Mouse (Mus musculus) ovary, postnatal 10 days (tissue): ENCODE measurements around the gene Prdx4.
"Not testable (repeated sequence)": the region's sequence is repeated elsewhere in the genome, so short reads cannot be mapped to it uniquely, and the experiment has no call there.

ENCODE experiments used
- DNase-seq: peaks from one replicate; pipeline ENCODE4 v3.0.0; 2022; ENCODE audit warnings: low spot score

Prdx4 gene

GRCm38 (mm10) chrX:155340654-155341053 lies at the start of gene Prdx4:
Prdx4 (minus strand) TSS chrX:155340754.
- no peak for DNase-seq

GRCm38 (mm10) chrX:155376538-155376937 lies 36.0 kb upstream of the Prdx4 start:
- peak; percentile 4 for DNase-seq

GRCm38 (mm10) chrX:155375458-155375857 lies 34.9 kb upstream of the Prdx4 start:
- DNase-seq, result no peak

GRCm38 (mm10) chrX:155370110-155370509 lies 29.6 kb upstream of the Prdx4 start:
- not testable (repeated sequence) for DNase-seq

- DNase-seq, result no peak
These were observed 24.5 kb upstream of the Prdx4 start for GRCm38 (mm10) chrX:155365095-155365494.

- no peak for DNase-seq
These were observed 5.7 kb upstream of the Prdx4 start for GRCm38 (mm10) chrX:155346249-155346648.

GRCm38 (mm10) chrX:155337905-155338721 lies 2.4 kb downstream of the Prdx4 start:
- DNase-seq, result peak; percentile 52

- no peak for DNase-seq
These were observed 3.0 kb downstream of the Prdx4 start for GRCm38 (mm10) chrX:155337567-155337904.

GRCm38 (mm10) chrX:155318005-155318404 lies 22.5 kb downstream of the Prdx4 start:
- DNase-seq, result no peak

GRCm38 (mm10) chrX:155306390-155306789 lies 34.2 kb downstream of the Prdx4 start:
- no peak for DNase-seq

- no peak for DNase-seq
These were observed 60.0 kb downstream of the Prdx4 start for GRCm38 (mm10) chrX:155280427-155281044.

GRCm38 (mm10) chrX:155278483-155278882 lies 62.1 kb downstream of the Prdx4 start:
- DNase-seq, result no peak
